Mouse (Mus musculus): ENCODE measurements at regions not wholly inside any gene's neighbourhood (a gene's known extent, or its start where the extent isn't known, plus 50 kb on each side); places are given as distances from the start of the nearest gene placed in this dataset.
A peak's percentile ranks its signal among the peaks of the same experiment; 100 is the strongest.

- H3K27ac ChIP-seq, result peak overlapping the region; percentile 23; the same call in 1 of the 2 replicates
- H3K4me3 ChIP-seq, result no peak overlapping the region
- H3K36me3 ChIP-seq, result no peaks in the 10 kb centered on the region
- H3K4me1 ChIP-seq (replicated peaks), result 0 out of 2 replicates have a peak, but pooled peaks cover 3% of the 10 kb centered on the region
- ATAC-seq (ENCODE audit: low FRiP score), result no peak
- H3K27me3 ChIP-seq, result no peaks in the 10 kb centered on the region
- 60% methylated on average over 9 of the region's 9 CpGs for WGBS
- H3K9ac ChIP-seq, result no peak overlapping the region
- no peaks in the 10 kb centered on the region for H3K9me3 ChIP-seq
- H3K4me2 ChIP-seq, result no peak overlapping the region
Measured at GRCm38 (mm10) chr10:38908277-38908676, 57.0 kb upstream of the Lama4 start.

- no peak overlapping the region for H3K27ac ChIP-seq
- H3K27me3 ChIP-seq, result no peaks in the 10 kb centered on the region
- 79% methylated on average over 1 of the region's 1 CpGs for WGBS
- H3K9ac ChIP-seq, result no peak overlapping the region
- H3K36me3 ChIP-seq, result no peaks in the 10 kb centered on the region
- ATAC-seq (ENCODE audit: low FRiP score), result no peak
- H3K9me3 ChIP-seq, result no peaks in the 10 kb centered on the region
- 0 out of 2 replicates have a peak, but pooled peaks cover 3% of the 10 kb centered on the region for H3K4me1 ChIP-seq (replicated peaks)
- no peak overlapping the region for H3K4me3 ChIP-seq
- H3K4me2 ChIP-seq, result no peak overlapping the region
Measured at GRCm38 (mm10) chr10:38909152-38909732, 56.1 kb upstream of the Lama4 start.

GRCm38 (mm10) chr10:38909843-38910242, 55.5 kb upstream of the Lama4 start:
- no peaks in the 10 kb centered on the region for H3K27me3 ChIP-seq
- WGBS, result 72% methylated on average over 2 of the region's 2 CpGs
- ATAC-seq (ENCODE audit: low FRiP score), result no peak
- no peak overlapping the region for H3K4me2 ChIP-seq
- no peaks in the 10 kb centered on the region for H3K36me3 ChIP-seq
- no peak overlapping the region for H3K4me3 ChIP-seq
- H3K27ac ChIP-seq, result no peak overlapping the region
- H3K9ac ChIP-seq, result no peak overlapping the region
- no peaks in the 10 kb centered on the region for H3K9me3 ChIP-seq
- 0 out of 2 replicates have a peak, but pooled peaks cover 3% of the 10 kb centered on the region for H3K4me1 ChIP-seq (replicated peaks)

- Histone ChIP-seq H3K9me3 (no peaks in the 10 kb centered on the region), H3K27me3 (no peaks in the 10 kb centered on the region), H3K36me3 (no peaks in the 10 kb centered on the region), H3K4me1 (replicated peaks) (0 out of 2 replicates have a peak, but pooled peaks cover 3% of the 10 kb centered on the region), H3K9ac (no peak overlapping the region), H3K4me2 (no peak overlapping the region), H3K4me3 (no peak overlapping the region), H3K27ac (no peak overlapping the region)
- 83% methylated on average over 2 of the region's 2 CpGs for WGBS
- ATAC-seq (ENCODE audit: low FRiP score), result no peak
Measured at GRCm38 (mm10) chr10:38913013-38913412, 52.3 kb upstream of the Lama4 start.

All from hindbrain, embryonic 13.5 days (tissue).